Mouse (Mus musculus): Measurements from ENCODE around the gene Nudt16l1.

GRCm38 (mm10) chr16:4905591-4905990, 33.0 kb upstream of the Nudt16l1 start:
- TF ChIP-seq CTCF (IDR thresholded peaks at IDR 0.05; ENCODE audit: borderline replicate concordance, control insufficient read depth, extremely low read depth, insufficient read depth, low read length, poor library complexity) (no peak), POLR2A (IDR thresholded peaks at IDR 0.05; ENCODE audit: control insufficient read depth, extremely low read depth, insufficient read depth, low read length, poor library complexity) (no peak)
